8 mouse cellular contexts compared by ENCODE assay signal in genomic region chr6:67168803-67169202, GRCm38 (mm10).
DNase-seq lines count a peak whose midpoint lies in the region; ATAC-seq lines count a peak whose summit lies in the region.

No protein-coding gene starts in this region.

- H3K4me2 ChIP-seq in kidney, embryonic 14.5 days (replicated peaks; ENCODE audit: low read depth, low read length) = peak overlapping the region; percentile 44
- peak overlapping the region; percentile 59 for H3K4me2 ChIP-seq in embryonic facial prominence, embryonic 13.5 days
- H3K4me2 ChIP-seq in intestine, embryonic 16.5 days (ENCODE audit: low read depth, low read length) = peak overlapping the region; percentile 50
- H3K4me2 ChIP-seq in midbrain, embryonic 16.5 days (ENCODE audit: low read length) = peak overlapping the region; percentile 57

- no peaks in the 10 kb centered on the region for H3K27me3 ChIP-seq in kidney, embryonic 14.5 days (ENCODE audit: control insufficient read depth, insufficient read depth, low read length)
- no peaks in the 10 kb centered on the region for H3K27me3 ChIP-seq in embryonic facial prominence, embryonic 13.5 days
- no peaks in the 10 kb centered on the region for H3K27me3 ChIP-seq in intestine, embryonic 16.5 days (replicated peaks; ENCODE audit: control insufficient read depth, insufficient read depth, low read length)
- no peaks in the 10 kb centered on the region for H3K27me3 ChIP-seq in midbrain, embryonic 16.5 days (ENCODE audit: control insufficient read depth, insufficient read depth, low read depth, low read length)

- DNase-seq in kidney, postnatal 25 days = no peak
- no peak for DNase-seq in testis, postnatal 10 days (ENCODE audit: low spot score)
- no peak for DNase-seq in urinary bladder, postnatal 14 days (ENCODE audit: low spot score)
- DNase-seq in thymus, postnatal 36 days = no peak

- H3K4me1 ChIP-seq in kidney, embryonic 14.5 days (ENCODE audit: control insufficient read depth, insufficient read depth, low read length) = no peaks in the 10 kb centered on the region
- H3K4me1 ChIP-seq in embryonic facial prominence, embryonic 13.5 days = 0 out of 2 replicates have a peak, but pooled peaks cover 10% of the 10 kb centered on the region
- H3K4me1 ChIP-seq in intestine, embryonic 16.5 days (ENCODE audit: control insufficient read depth, insufficient read depth, low read length) = no peaks in the 10 kb centered on the region; the same call in 1 of the 2 replicates
- H3K4me1 ChIP-seq in midbrain, embryonic 16.5 days (ENCODE audit: control insufficient read depth, insufficient read depth, low read length) = no peaks in the 10 kb centered on the region

- H3K9ac ChIP-seq in kidney, embryonic 14.5 days (ENCODE audit: low read depth, low read length) = peak overlapping the region; percentile 54; the same call in 1 of the 2 replicates
- H3K9ac ChIP-seq in embryonic facial prominence, embryonic 13.5 days = peak overlapping the region; percentile 54
- peak overlapping the region; percentile 44 for H3K9ac ChIP-seq in intestine, embryonic 16.5 days (ENCODE audit: low read depth, low read length)
- H3K9ac ChIP-seq in midbrain, embryonic 16.5 days (ENCODE audit: low read depth, low read length) = peak overlapping the region; percentile 63

- WGBS in kidney, embryonic 14.5 days = 35% methylated on average over 2 of the region's 2 CpGs
- 40% methylated on average over 2 of the region's 2 CpGs for WGBS in embryonic facial prominence, embryonic 13.5 days
- WGBS in intestine, embryonic 16.5 days = 37% methylated on average over 2 of the region's 2 CpGs
- WGBS in midbrain, embryonic 16.5 days = 24% methylated on average over 2 of the region's 2 CpGs

- no peaks in the 10 kb centered on the region for H3K9me3 ChIP-seq in kidney, embryonic 14.5 days (ENCODE audit: control insufficient read depth, low read length)
- H3K9me3 ChIP-seq in embryonic facial prominence, embryonic 13.5 days = no peaks in the 10 kb centered on the region
- no peaks in the 10 kb centered on the region for H3K9me3 ChIP-seq in intestine, embryonic 16.5 days (ENCODE audit: control insufficient read depth, low read length)
- no peaks in the 10 kb centered on the region for H3K9me3 ChIP-seq in midbrain, embryonic 16.5 days (replicated peaks; ENCODE audit: control insufficient read depth, low read length, poor library complexity, severe bottlenecking)

- peak overlapping the region; percentile 52 for H3K27ac ChIP-seq in kidney, embryonic 14.5 days (ENCODE audit: low read depth, low read length)
- peak overlapping the region; percentile 39; the same call in 1 of the 2 replicates for H3K27ac ChIP-seq in embryonic facial prominence, embryonic 13.5 days
- no peak overlapping the region for H3K27ac ChIP-seq in intestine, embryonic 16.5 days (ENCODE audit: low read length)
- H3K27ac ChIP-seq in midbrain, embryonic 16.5 days (ENCODE audit: low read length) = peak overlapping the region; percentile 71

- 0 out of 2 replicates have a peak, but pooled peaks have one; percentile 25 for ATAC-seq in kidney, embryonic 14.5 days (ENCODE audit: low FRiP score, low TSS enrichment)
- no peak for ATAC-seq in embryonic facial prominence, embryonic 13.5 days (ENCODE audit: insufficient number of reproducible peaks, insufficient read depth, low FRiP score, low TSS enrichment, low read depth)
- ATAC-seq in intestine, embryonic 16.5 days = no peak
- ATAC-seq in midbrain, embryonic 16.5 days = peak; percentile 55

- peak overlapping the region; percentile 37 for H3K4me3 ChIP-seq in kidney, embryonic 14.5 days (ENCODE audit: low read length)
- H3K4me3 ChIP-seq in embryonic facial prominence, embryonic 13.5 days = peak overlapping the region; percentile 44
- H3K4me3 ChIP-seq in intestine, embryonic 16.5 days (ENCODE audit: low read length) = peak overlapping the region; percentile 43
- peak overlapping the region; percentile 50 for H3K4me3 ChIP-seq in midbrain, embryonic 16.5 days (ENCODE audit: low read depth, low read length)

- no peaks in the 10 kb centered on the region for H3K36me3 ChIP-seq in kidney, embryonic 14.5 days (ENCODE audit: control insufficient read depth, insufficient read depth, low read length)
- H3K36me3 ChIP-seq in embryonic facial prominence, embryonic 13.5 days = no peaks in the 10 kb centered on the region
- H3K36me3 ChIP-seq in intestine, embryonic 16.5 days (ENCODE audit: control insufficient read depth, insufficient read depth, low read length) = no peaks in the 10 kb centered on the region
- H3K36me3 ChIP-seq in midbrain, embryonic 16.5 days (ENCODE audit: control insufficient read depth, insufficient read depth, low read length) = no peaks in the 10 kb centered on the region

Comparison
In these comparisons a context has a peak if more than half of its experiments do, and no peak if none do; other contexts are left out.
1. ATAC-seq: peak in kidney, embryonic 14.5 days (single experiment) and midbrain, embryonic 16.5 days (single experiment); none in embryonic facial prominence, embryonic 13.5 days (single experiment) and intestine, embryonic 16.5 days (single experiment).
2. Peak in every context shown above with its lines, with median percentiles within 50 percentile points of each other: H3K4me2 ChIP-seq, H3K4me3 ChIP-seq and H3K9ac ChIP-seq.